Mouse (Mus musculus) cerebellum, adult 2 months (tissue): ENCODE measurements around the gene Robo3.

Experiments
- CTCF ChIP-seq: fragments of 200-500 bp; IDR thresholded peaks from 2 replicates; pipeline ENCODE4 v1.5.1; 2011; ENCODE audit warnings: low read depth, mild to moderate bottlenecking, control low read depth, low read length, moderate library complexity, borderline replicate concordance; ENCODE audit not compliant: insufficient read depth
- POLR2A ChIP-seq: fragments of 200-500 bp; IDR thresholded peaks from 2 replicates; pipeline ENCODE4 v1.6.1; 2011; ENCODE audit warnings: low read length, control low read depth, borderline replicate concordance; ENCODE audit not compliant: insufficient read depth

GRCm38 (mm10) chr9:37452401-37452800, 19.4 kb upstream of the Robo3 start:
- TF ChIP-seq POLR2A (no peak), CTCF (no peak)
